Mouse (Mus musculus): Measurements from ENCODE around the gene Nek1.

Nek1 gene

DNA sequence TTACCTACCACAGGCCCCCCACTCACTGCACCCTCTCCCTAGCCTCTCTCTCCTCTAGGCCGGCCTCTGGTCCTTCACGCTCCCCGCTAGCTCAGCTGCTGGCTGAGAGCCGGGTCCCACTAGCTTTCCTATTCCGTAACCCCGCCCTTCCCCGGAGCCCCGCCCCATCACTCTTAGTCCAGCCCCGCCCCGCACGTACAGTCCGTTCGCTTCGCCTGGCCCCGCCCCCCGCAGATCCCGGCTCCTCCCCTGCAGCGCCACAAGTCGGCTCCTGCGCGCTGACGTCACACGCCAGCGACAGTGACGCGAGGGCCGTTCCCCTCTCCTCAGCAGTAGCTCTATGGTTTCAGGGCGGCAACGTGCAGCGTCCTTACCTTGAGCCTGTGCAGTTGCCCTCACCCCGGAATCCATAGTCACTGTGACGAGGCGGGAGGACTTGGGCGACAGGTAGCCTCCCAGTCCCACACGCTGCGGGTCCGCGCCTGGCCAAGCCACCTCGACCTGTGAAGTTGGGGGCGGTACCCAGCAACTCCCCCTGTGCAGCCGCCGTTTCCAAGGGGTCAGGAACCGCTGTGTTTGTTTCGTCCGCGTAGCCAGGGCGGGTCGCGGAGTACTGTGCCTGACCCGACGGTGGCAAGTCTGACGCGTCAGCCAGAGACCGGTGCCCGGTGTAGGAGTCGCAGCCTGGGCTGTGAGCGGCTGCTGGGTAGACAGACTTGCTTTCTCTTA, at the start of gene Nek1:
Gene Nek1 (plus strand): TSS at position 286 of the 729 bp plus-strand sequence.
- DNase-seq = peak; percentile 95

DNA sequence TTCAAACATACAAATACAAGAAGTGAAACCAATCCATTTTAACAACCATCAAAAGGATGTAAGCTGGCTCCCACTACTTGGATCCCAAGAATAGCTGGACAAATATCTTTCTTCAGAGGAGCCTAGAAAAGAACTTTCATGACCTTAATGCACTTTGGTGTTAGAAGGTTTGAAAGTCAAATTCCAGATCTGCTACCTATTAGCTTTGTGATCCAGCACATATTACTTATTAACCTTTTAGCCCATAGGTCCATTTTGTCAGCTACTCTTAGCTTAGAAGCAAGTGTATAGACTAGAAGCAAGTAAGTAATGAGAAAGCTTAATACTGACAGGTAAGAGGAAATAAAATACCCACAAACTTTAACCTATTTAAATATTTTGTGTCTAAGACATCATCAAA, 45.5 kb upstream of the Nek1 start:
- DNase-seq = no peak

GRCm38 (mm10) chr8:60949859-60950258, 43.1 kb upstream of the Nek1 start:
- DNase-seq = no peak

DNA sequence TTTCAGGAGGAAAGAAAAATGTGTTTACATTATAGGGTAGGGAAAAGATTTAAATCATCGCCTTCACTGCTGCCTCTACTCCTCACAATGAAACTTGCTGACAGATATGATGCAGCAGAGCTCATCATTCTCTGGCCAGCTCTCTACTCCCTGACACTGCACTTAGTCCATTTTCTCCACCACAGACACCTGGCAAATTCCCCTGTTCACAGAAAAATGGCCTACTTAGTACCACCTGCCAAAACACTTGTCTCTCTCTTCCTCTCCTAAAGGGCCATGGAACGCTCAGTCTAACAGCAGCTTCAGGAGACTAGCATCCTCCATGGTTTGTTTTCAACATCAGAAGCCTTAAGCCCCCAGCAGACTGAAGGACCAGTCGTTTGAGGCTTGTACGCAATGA, 41.7 kb upstream of the Nek1 start:
- no peak for DNase-seq

GRCm38 (mm10) chr8:60951757-60952156, 41.2 kb upstream of the Nek1 start:
- no peak for DNase-seq

DNA sequence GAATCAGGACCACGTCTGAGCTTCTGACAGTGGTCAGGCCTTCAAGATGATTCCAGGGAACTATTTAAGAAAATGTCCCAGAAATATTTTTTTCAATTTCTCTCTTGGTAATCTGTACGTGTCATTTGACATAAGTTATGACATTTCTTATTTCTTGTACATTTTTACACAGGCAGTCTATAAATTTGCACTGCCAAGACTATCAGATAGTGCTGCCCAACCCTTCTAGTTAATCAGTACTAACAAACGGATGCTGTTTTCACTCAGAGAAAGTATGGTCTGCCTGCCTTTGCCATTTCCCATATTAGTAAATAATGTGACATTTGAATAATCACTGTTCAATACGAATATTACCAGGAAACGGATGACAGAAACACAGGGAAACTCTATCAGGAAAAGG, 40.2 kb upstream of the Nek1 start:
- no peak for DNase-seq

- no peak for DNase-seq
These were observed 38.5 kb upstream of the Nek1 start for GRCm38 (mm10) chr8:60954281-60955014.

- DNase-seq = no peak
These were observed 36.1 kb upstream of the Nek1 start for GRCm38 (mm10) chr8:60956847-60957246.

DNA sequence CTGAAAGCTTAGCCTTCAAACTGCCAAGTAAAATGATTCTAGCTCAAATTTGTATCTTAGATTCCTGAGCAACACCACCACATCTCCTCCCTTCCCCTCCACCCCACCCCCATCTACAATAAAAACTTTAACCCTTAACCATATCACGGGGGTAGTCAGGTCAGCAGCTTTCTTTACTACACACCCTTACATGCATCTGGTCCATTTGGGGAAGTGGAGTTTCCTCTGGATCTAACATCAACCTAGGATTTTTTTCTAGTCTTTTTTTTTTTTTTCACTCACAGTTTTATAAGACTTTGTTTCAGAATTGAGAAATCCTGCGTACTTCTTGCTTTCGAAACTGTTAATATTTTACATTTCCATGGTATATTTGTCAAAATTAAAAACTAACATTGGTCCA, 30.2 kb upstream of the Nek1 start:
- no peak for DNase-seq

DNA sequence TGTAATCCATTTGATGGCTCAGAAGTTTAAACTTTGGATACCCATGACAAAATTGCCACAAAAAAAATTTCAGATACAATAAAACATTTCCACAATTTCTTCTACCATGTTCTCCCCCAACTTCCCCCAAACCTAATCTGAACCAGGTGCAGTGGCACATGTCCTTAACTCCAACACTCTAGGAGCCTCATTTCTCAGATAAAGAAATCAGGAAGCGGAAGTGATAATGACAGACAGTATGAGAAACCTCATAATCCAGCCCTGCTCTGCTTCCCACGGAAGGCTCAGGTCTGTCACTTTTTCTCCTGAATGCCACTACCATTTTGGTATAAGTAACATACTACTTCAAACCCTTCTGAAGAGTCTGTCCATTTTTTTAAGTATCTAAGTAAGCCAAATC, 29.1 kb upstream of the Nek1 start:
- DNase-seq = no peak

DNA sequence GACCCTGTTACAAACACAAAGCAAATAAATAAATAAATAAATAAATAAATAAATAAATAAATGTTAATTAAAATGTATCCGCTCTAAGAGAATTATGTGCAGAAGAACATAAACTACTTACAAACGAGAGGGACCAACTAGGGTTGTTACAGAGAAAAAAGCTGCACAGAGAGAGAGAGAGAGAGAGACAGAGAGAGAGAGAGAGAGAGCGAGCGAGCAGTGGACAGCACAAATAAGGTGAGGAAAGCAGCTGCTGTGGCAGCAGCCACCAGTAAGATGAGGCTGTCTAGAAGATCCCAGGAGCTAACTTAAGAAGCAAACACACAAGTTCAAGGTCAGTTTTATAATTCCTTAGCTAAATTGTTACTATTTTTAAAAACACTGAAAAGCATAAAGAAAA, 28.5 kb upstream of the Nek1 start:
- DNase-seq = no peak

GRCm38 (mm10) chr8:60965306-60965705, 27.7 kb upstream of the Nek1 start:
- no peak for DNase-seq

DNA sequence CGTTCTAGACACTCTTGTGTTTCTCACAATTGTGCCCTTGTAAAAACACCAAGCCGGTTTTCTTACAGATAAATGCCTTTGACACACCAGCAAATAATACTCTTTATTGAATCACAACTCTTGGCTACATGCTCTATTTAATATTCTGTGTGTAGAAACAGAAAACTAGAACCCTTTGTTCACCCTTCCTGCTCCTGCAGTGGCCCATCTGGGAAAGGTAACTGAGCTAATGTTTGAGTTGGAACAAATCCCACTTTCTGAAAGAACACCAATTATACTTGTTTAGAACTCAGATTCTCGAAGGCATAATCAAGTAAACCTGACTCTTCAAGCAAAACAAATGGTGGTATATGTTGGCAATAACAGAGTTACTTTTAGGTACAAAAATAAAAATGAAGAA, 27.3 kb upstream of the Nek1 start:
- DNase-seq = no peak

DNA sequence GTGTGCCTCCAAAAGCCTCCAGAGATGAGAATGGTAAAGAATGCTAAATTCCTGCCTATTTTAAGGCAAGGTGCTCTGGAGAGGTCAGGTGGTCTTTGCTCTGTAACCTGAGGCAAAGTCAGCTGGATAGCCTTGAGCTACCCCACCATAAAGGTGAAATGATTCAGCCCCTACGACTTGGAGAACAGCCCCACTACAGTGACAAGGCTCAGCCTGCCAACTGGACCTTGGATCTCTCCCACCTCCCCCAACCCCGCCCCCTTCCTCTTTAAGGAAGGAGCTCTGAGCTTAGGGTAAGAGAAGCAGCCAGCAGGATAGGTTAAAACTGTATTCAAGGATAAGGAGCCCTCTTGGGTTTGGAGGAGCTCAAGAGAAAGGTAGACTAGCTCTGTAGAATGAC, 23.9 kb upstream of the Nek1 start:
- no peak for DNase-seq

- no peak for DNase-seq
These were observed 21.2 kb upstream of the Nek1 start for GRCm38 (mm10) chr8:60971808-60972207.

- no peak for DNase-seq
These were observed 19.5 kb upstream of the Nek1 start for GRCm38 (mm10) chr8:60973448-60973847.

GRCm38 (mm10) chr8:60974837-60975236, 18.2 kb upstream of the Nek1 start:
- no peak for DNase-seq

- no peak for DNase-seq
These were observed 16.2 kb upstream of the Nek1 start for GRCm38 (mm10) chr8:60976818-60977217.

DNA sequence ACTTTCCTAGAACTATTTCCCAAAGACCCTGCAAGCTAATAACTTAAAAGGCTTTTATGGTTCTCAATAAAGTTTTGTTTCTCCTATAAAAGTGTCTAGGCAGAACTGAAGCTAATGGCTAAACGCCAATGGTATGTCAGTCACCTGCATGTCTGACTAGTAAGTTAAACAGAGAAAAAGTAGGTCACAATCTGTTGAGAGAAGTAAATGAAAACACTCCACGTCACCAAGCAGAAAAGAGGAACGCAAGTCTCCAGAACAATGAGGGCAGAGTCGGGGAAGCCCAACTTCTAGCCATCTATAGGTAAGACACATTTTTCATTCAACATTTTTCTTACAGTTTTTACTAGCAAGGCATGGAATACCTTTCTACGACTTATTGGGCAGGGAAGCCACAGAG, 14.5 kb upstream of the Nek1 start:
- DNase-seq = no peak

GRCm38 (mm10) chr8:60981388-60981787, 11.6 kb upstream of the Nek1 start:
- DNase-seq = no peak

GRCm38 (mm10) chr8:60982701-60983687, 10.0 kb upstream of the Nek1 start, which contains the start of gene Clcn3:
TSS of gene Clcn3 (minus strand) at chr8:60983300.
- peak; percentile 97 to 98 for DNase-seq

DNA sequence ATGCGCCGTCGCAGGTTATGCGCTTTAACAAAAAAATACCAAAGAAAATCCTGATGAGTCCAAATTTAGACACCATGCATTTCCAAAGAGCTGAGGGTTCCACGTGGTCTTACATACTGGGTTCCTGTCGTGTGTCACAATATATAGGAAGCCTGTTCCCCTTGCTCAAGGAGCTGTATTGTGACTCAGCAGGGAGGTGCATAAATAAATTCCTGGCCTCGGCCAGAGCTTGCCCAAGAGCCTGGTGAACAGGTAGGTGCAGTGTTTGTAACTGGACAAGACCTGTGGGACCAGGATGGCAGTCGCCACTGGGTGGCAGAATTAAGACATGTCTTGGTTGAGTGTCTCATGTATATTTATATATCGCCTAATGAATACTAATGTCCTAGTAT, 9.3 kb upstream of the Nek1 start:
- DNase-seq = peak; percentile 39 to 66
